Mouse (Mus musculus) bone marrow, adult 2 months (tissue): ENCODE results near the gene Fam186a.

Source experiments
- CTCF ChIP-seq: fragments of 200-500 bp; IDR thresholded peaks from 2 replicates; pipeline ENCODE4 v1.5.1; 2011; ENCODE audit warnings: low read length, control low read depth; ENCODE audit not compliant: control insufficient read depth, insufficient read depth
- POLR2A ChIP-seq: fragments of 200-500 bp; IDR thresholded peaks from 2 replicates; pipeline ENCODE4 v1.6.1; 2011; ENCODE audit warnings: low read depth, mild to moderate bottlenecking, control low read depth, low read length, borderline replicate concordance; ENCODE audit not compliant: control insufficient read depth

DNA sequence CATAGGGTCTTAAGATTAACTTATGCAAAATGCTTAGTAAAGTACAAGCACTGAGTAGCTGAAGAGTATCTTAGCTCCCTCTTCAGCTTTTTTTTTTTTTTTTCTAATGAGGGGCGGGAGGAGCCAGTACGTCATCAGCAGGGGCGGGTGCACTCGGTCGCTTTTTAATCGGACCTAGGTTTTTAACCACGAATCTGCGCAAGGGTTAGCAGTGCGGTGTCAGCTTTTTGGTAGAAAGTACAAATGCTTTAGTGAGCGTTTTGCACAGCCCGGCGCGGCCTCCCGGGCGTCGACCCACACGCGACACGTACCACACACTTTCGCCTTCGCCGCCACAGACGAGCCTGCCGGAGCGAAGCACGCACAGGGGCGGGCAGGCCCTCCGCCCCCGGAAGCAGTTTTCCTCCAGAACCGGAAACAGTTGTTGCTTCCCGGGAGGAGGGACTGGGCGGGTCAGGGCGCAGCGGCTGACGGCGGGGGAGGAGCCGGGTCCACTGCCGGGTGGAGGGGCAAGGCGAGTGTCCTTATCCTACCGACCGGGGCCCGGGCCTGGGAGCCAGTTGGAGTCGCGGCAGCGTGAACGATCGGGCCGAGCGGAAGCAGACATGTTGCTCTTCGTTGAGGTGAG, 5.6 kb upstream of the Fam186a start:
- peak; percentile 64; the same call in 1 of the 2 replicates for TF ChIP-seq POLR2A
- no peak for TF ChIP-seq CTCF
